Mouse (Mus musculus) thymus, adult 18-20 months (tissue): Measurements from ENCODE around the gene Trip4.
"Not testable (repeated sequence)": the region's sequence is repeated elsewhere in the genome, so short reads cannot be mapped to it uniquely, and the experiment has no call there.

Source experiments
- DNase-seq, 2 experiments: peaks; one replicate each; pipeline ENCODE4 v3.0.0; 2022; ENCODE audit warnings: mixed read lengths in 2 of 2

Trip4 gene

GRCm38 (mm10) chr9:65791846-65792245 is 116.7 kb downstream of the Trip4 start:
- no peak for DNase-seq

- DNase-seq = no peak
Measured at GRCm38 (mm10) chr9:65791106-65791505, 117.5 kb downstream of the Trip4 start.

GRCm38 (mm10) chr9:65789788-65790187 is 118.8 kb downstream of the Trip4 start:
- DNase-seq = no peak

- DNase-seq = no peak
Measured at GRCm38 (mm10) chr9:65788556-65788955, 120.0 kb downstream of the Trip4 start.

GRCm38 (mm10) chr9:65787829-65788344 is 120.7 kb downstream of the Trip4 start:
- DNase-seq = no peak

- no peak for DNase-seq
Measured at GRCm38 (mm10) chr9:65786885-65787787, 121.5 kb downstream of the Trip4 start.

- DNase-seq = no peak
Measured at GRCm38 (mm10) chr9:65785772-65786368, 122.7 kb downstream of the Trip4 start.

- DNase-seq = not testable (repeated sequence)
Measured at GRCm38 (mm10) chr9:65779619-65780018, 129.0 kb downstream of the Trip4 start.
